Comparison of ENCODE assay signal across 11 mouse cellular contexts in genomic region chr9:51883319-51883718, GRCm38 (mm10).
DNase-seq lines count a peak whose midpoint lies in the region; ATAC-seq lines count a peak whose summit lies in the region.
"Had no signal": no experiment of that assay in that cellular context is flagged by ENCODE, and none has a peak within 500 bp of the region (broad histone marks: within the 10 kb centered on the region; RNA-seq: fewer than 3 reads in every experiment).

No protein-coding gene starts in this region.

- no peak overlapping the region for H3K4me2 ChIP-seq in heart, embryonic 12.5 days

- DNase-seq in heart, adult 8-10 months (ENCODE audit: low spot score) = peak; percentile 18
- DNase-seq in 3T3-L1 (ENCODE audit: low read depth, low spot score) = peak; percentile 95
- peak; percentile 68 for DNase-seq in adrenal gland, postnatal 10 days
- peak; percentile 64 for DNase-seq in gastrocnemius, postnatal 25 days
- DNase-seq in thymus, postnatal 10 days (ENCODE audit: low spot score in 2 of 2) = no peak
- DNase-seq in B cell, adult 2 months = no peak
- no peak for DNase-seq in yolk sac, embryonic 10.5 days (ENCODE audit: low spot score)
- DNase-seq: kidney, postnatal 14 days had no signal

- peaks cover 4% of the 10 kb centered on the region for H3K9me3 ChIP-seq in heart, embryonic 12.5 days (replicated peaks)

- no peak for ATAC-seq in heart, embryonic 12.5 days (ENCODE audit: insufficient number of reproducible peaks, low FRiP score)
- ATAC-seq: hindbrain, embryonic 16.5 days had no signal

- 74% methylated on average over 4 of the region's 4 CpGs for whole genome bisulfite sequencing in heart, embryonic 12.5 days

- no peaks in the 10 kb centered on the region for H3K36me3 ChIP-seq in heart, embryonic 12.5 days

- no peak overlapping the region for H3K27ac ChIP-seq in heart, embryonic 12.5 days (ENCODE audit: poor library complexity, severe bottlenecking)
- H3K27ac ChIP-seq: left cerebral cortex, adult 2 months had no signal

- no peak overlapping the region for H3K4me3 ChIP-seq in heart, embryonic 12.5 days
- H3K4me3 ChIP-seq: left cerebral cortex, adult 2 months had no signal

- no peaks in the 10 kb centered on the region for H3K4me1 ChIP-seq in heart, embryonic 12.5 days (replicated peaks)

- no peak overlapping the region for H3K9ac ChIP-seq in heart, embryonic 12.5 days

- no peaks in the 10 kb centered on the region for H3K27me3 ChIP-seq in heart, embryonic 12.5 days (replicated peaks)

Comparison
In these comparisons a context has a peak if more than half of its experiments do, and no peak if none do; other contexts are left out.
1. DNase-seq: peak in heart, adult 8-10 months (single experiment), 3T3-L1 (single experiment), adrenal gland, postnatal 10 days (single experiment) and gastrocnemius, postnatal 25 days (single experiment); none in thymus, postnatal 10 days (0 of 2), B cell, adult 2 months (0 of 2) and yolk sac, embryonic 10.5 days (single experiment).